Mouse (Mus musculus): ENCODE results near the gene Cradd. TPM values are rescaled to one million over a fixed set of nuclear protein-coding genes. Genes with fewer than 3 reads are reported as not detected.

Cradd gene
- polyA plus RNA-seq, 1 experiment from 2014 or later, result 12.0 TPM

DNA sequence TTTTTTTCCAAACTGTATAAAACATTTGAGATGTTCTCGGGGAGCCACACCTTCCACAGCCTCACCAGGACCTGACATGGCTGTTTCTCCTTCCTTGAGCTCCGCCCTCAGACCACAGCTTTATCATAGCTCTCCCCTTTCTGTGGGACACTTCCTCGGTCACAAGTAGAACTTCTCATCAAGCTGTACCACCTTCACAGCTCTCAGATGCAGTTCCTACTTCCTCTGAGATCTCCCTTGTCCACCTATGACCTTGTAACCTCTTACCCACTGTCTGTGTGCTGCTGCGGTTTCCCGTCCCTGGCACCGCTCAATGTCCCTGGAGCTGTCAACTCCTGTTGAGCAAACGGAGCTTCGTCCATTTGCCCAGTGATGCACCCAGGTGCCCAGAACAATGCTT is 143.8 kb downstream of the Cradd start:
- H3K36me3 ChIP-seq (ENCODE audit: control insufficient read depth, insufficient read depth, low read length), result no peaks in the 10 kb centered on the region
- no peaks in the 10 kb centered on the region for H3K9me3 ChIP-seq (ENCODE audit: control insufficient read depth, low read length)
- H3K4me2 ChIP-seq (ENCODE audit: low read length), result no peak overlapping the region
- no peak overlapping the region for H3K9ac ChIP-seq (replicated peaks; ENCODE audit: low read length)
- H3K4me3 ChIP-seq (replicated peaks; ENCODE audit: low read depth, low read length), result no peak overlapping the region
- no peak for ATAC-seq (ENCODE audit: low FRiP score, low TSS enrichment)
- H3K27me3 ChIP-seq (ENCODE audit: control insufficient read depth, insufficient read depth, low read length), result no peaks in the 10 kb centered on the region
- DNase-seq, result no peak
- H3K27ac ChIP-seq (replicated peaks; ENCODE audit: low read depth, low read length), result no peak overlapping the region
- H3K4me1 ChIP-seq (ENCODE audit: control insufficient read depth, insufficient read depth, low read length), result peaks cover 11% of the 10 kb centered on the region; the same call in 1 of the 2 replicates
- WGBS, result 90% methylated on average over 8 of the region's 8 CpGs

DNA sequence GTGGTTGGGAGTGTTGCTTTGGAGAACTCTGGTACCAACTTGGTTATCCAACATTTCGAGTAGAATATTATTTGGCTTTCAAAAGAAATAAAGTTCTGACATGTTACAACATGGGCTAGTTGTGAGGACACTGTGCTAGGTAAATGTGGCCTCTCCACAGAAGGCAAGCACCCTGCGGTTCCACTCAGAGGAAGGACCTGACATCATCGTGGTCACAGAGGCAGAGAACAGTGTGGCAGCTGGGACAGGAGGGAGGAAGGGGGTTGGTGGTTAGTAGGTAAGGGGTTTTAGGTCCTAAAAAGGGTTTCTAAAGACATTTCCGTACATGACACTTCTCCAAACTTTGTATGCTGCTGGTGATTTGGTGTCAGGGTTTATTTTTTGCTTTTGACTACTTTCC is 145.1 kb downstream of the Cradd start:
- Histone ChIP-seq H3K4me3 (replicated peaks; ENCODE audit: low read depth, low read length) (no peak overlapping the region), H3K9ac (replicated peaks; ENCODE audit: low read length) (no peak overlapping the region), H3K27ac (replicated peaks; ENCODE audit: low read depth, low read length) (no peak overlapping the region), H3K4me2 (ENCODE audit: low read length) (no peak overlapping the region), H3K27me3 (ENCODE audit: control insufficient read depth, insufficient read depth, low read length) (no peaks in the 10 kb centered on the region), H3K36me3 (ENCODE audit: control insufficient read depth, insufficient read depth, low read length) (no peaks in the 10 kb centered on the region), H3K4me1 (ENCODE audit: control insufficient read depth, insufficient read depth, low read length) (0 out of 2 replicates have a peak, but pooled peaks cover 5% of the 10 kb centered on the region), H3K9me3 (ENCODE audit: control insufficient read depth, low read length) (no peaks in the 10 kb centered on the region)
- no peak for DNase-seq
- 86% methylated on average over 4 of the region's 4 CpGs for WGBS
- no peak for ATAC-seq (ENCODE audit: low FRiP score, low TSS enrichment)

DNA sequence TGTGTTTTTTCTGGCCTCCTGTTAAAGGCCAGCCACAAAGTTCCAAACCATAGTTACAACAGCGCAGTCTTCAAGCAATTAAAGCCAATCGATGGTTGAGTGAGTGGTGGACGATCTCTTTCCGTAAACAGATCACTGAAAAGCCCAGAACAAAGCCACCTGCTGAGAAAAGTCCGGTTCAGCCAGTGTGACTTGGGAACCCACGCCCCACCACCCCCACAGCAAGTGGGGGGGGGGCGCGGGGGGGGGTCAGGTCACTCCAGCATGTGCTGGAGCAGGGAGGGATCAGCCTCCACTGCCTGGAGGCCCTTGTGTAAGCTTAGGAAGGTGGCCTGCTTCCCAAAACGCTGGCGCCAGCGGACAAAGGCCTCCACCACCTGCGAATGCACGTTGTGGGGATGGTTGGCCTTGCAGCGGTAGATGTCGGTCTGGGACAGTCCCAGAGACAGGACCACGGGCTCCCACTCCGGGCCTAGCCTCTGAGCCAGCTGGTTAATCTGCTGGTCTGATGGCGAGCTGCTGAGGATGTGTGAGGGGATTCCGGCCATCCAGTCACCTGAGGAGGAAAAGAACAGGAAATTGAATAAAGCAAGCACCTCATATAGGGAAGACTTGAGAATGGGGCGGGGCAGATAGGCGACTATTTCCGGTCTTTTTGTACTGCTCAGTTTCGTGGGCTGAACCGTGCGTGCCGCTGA is 148.4 kb downstream of the Cradd start:
- no peak overlapping the region for H3K9ac ChIP-seq (replicated peaks; ENCODE audit: low read length)
- H3K36me3 ChIP-seq (ENCODE audit: control insufficient read depth, insufficient read depth, low read length), result no peaks in the 10 kb centered on the region
- no peak overlapping the region for H3K27ac ChIP-seq (replicated peaks; ENCODE audit: low read depth, low read length)
- no peaks in the 10 kb centered on the region for H3K9me3 ChIP-seq (ENCODE audit: control insufficient read depth, low read length)
- 0 out of 2 replicates have a peak, but pooled peaks cover 5% of the 10 kb centered on the region for H3K4me1 ChIP-seq (ENCODE audit: control insufficient read depth, insufficient read depth, low read length)
- no peak overlapping the region for H3K4me2 ChIP-seq (ENCODE audit: low read length)
- no peak overlapping the region for H3K4me3 ChIP-seq (replicated peaks; ENCODE audit: low read depth, low read length)
- no peaks in the 10 kb centered on the region for H3K27me3 ChIP-seq (ENCODE audit: control insufficient read depth, insufficient read depth, low read length)
- DNase-seq (no peak), ATAC-seq (ENCODE audit: low FRiP score, low TSS enrichment) (no peak)
- 44% methylated on average over 26 of the region's 26 CpGs for WGBS

DNA sequence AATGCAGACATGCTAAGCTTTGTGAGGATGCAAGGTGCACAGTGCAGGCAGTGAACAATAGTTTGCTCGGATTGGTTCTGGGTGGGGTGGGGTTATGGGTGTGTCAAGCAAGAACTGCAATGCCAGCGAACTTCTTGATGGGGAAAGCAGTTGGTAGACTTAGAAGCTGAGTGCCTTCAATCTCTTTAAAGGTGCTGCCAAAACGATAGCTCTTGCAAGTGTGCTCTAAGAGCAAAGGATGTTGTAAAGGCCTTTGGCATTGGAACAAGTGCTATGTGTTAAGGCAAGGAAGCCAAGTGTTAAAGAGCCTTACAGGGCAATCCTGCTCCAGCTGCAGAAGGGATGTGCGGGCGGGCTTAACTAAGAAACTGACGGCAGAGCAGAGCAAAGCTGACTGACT is 149.7 kb downstream of the Cradd start:
- H3K36me3 ChIP-seq (ENCODE audit: control insufficient read depth, insufficient read depth, low read length), result no peaks in the 10 kb centered on the region
- H3K9ac ChIP-seq (replicated peaks; ENCODE audit: low read length), result no peak overlapping the region
- H3K4me1 ChIP-seq (ENCODE audit: control insufficient read depth, insufficient read depth, low read length), result 0 out of 2 replicates have a peak, but pooled peaks cover 5% of the 10 kb centered on the region
- no peaks in the 10 kb centered on the region for H3K9me3 ChIP-seq (ENCODE audit: control insufficient read depth, low read length)
- no peak for ATAC-seq (ENCODE audit: low FRiP score, low TSS enrichment)
- H3K4me2 ChIP-seq (ENCODE audit: low read length), result no peak overlapping the region
- no peak overlapping the region for H3K4me3 ChIP-seq (replicated peaks; ENCODE audit: low read depth, low read length)
- no peaks in the 10 kb centered on the region for H3K27me3 ChIP-seq (ENCODE audit: control insufficient read depth, insufficient read depth, low read length)
- H3K27ac ChIP-seq (replicated peaks; ENCODE audit: low read depth, low read length), result no peak overlapping the region
- 61% methylated on average over 6 of the region's 6 CpGs for WGBS
- no peak for DNase-seq

DNA sequence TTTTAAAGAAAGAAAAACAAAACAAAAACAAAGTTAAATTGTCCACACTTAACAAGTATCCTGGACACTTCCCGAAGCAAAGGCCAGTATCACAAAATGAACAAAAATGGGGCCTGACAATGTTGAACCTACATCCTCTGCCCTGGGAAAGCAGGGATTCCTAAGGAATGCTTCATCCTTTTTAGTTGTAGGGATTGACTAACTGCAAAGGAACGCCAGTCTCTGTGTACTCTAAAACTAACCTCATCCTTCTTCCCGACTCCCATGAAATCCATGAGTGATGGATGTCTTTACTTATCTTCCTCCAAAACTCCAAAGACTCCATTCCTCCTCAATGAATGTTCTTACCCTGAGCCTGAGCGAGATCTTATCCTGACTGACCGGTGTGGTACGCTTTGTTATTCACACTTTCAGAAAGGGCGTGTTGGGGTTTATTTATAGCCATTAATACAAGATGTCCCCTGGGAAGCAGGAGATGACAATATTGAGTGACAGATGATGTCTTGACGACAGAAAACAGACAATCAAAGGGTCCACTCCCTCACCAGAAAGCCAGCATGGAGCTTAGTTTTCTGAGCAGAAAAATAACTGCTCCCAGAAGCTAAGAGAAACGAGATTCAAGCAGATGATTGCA is 153.1 kb downstream of the Cradd start:
- H3K9ac ChIP-seq (replicated peaks; ENCODE audit: low read length), result no peak overlapping the region
- no peaks in the 10 kb centered on the region for H3K36me3 ChIP-seq (ENCODE audit: control insufficient read depth, insufficient read depth, low read length)
- H3K4me3 ChIP-seq (replicated peaks; ENCODE audit: low read depth, low read length), result no peak overlapping the region
- ATAC-seq (ENCODE audit: low FRiP score, low TSS enrichment) (no peak), DNase-seq (no peak)
- H3K27me3 ChIP-seq (ENCODE audit: control insufficient read depth, insufficient read depth, low read length), result no peaks in the 10 kb centered on the region
- no peak overlapping the region for H3K4me2 ChIP-seq (ENCODE audit: low read length)
- WGBS, result 81% methylated on average over 9 of the region's 9 CpGs
- no peaks in the 10 kb centered on the region for H3K9me3 ChIP-seq (ENCODE audit: control insufficient read depth, low read length)
- no peak overlapping the region for H3K27ac ChIP-seq (replicated peaks; ENCODE audit: low read depth, low read length)
- 0 out of 2 replicates have a peak, but pooled peaks cover 5% of the 10 kb centered on the region for H3K4me1 ChIP-seq (ENCODE audit: control insufficient read depth, insufficient read depth, low read length)

DNA sequence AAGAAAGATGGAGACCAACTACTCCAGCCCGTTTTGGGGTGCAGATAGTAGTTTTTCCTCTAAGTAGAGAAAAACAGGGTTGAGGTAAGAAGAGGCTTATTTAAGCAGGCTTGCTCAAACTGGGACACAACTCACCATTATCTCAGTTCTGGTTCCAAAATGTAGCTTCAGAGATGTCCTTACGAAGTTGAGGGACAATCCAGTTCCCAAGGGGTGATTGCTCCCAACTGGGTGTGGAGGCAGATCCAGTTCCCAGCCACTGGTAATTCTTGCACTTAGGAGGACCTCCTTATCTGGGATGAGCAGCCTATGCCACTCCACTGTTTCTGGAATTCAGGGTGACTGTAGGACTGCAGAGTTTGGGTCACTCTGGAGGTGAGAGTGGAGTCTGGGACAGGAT is 159.0 kb downstream of the Cradd start:
- Histone ChIP-seq H3K9me3 (ENCODE audit: control insufficient read depth, low read length) (no peaks in the 10 kb centered on the region), H3K27ac (replicated peaks; ENCODE audit: low read depth, low read length) (no peak overlapping the region), H3K4me3 (replicated peaks; ENCODE audit: low read depth, low read length) (no peak overlapping the region), H3K9ac (replicated peaks; ENCODE audit: low read length) (no peak overlapping the region), H3K4me2 (ENCODE audit: low read length) (no peak overlapping the region), H3K36me3 (ENCODE audit: control insufficient read depth, insufficient read depth, low read length) (no peaks in the 10 kb centered on the region), H3K4me1 (ENCODE audit: control insufficient read depth, insufficient read depth, low read length) (no peaks in the 10 kb centered on the region), H3K27me3 (ENCODE audit: control insufficient read depth, insufficient read depth, low read length) (no peaks in the 10 kb centered on the region)
- DNase-seq (no peak), ATAC-seq (ENCODE audit: low FRiP score, low TSS enrichment) (no peak)
- 84% methylated on average over 2 of the region's 2 CpGs for WGBS

DNA sequence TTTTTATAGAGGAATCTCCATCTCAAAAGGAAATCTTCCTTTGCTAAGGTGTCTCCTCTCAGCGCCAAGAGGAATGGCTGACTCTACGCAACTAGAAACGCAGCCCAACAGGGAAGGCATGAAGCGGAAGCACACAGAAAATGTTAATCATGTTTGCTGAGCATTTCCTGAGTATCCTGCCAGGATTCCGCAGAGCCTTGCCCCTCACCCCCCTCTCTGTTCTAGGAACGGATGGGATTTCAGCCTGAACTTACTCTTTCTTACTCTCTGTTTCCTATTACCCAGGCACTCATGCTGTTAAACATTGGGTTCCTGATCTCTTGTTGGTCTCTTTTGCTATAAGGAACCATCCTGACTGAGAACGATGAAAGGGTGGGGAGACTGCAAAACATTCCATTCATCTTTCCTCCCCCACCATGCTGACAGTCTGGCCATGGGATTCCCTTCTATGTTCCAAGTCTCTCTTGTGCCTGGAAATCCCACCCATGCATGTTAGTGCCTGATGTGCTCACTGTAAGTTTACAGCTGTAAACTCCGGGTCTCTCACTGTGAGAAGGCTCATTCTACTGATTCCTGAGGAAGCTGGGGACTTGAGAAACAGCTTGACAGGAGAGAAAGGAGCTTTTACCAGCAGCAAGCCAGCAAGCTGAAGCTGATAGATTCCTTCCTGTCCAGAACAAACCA is 161.1 kb downstream of the Cradd start:
- no peak overlapping the region for H3K4me3 ChIP-seq (replicated peaks; ENCODE audit: low read depth, low read length)
- no peaks in the 10 kb centered on the region for H3K36me3 ChIP-seq (ENCODE audit: control insufficient read depth, insufficient read depth, low read length)
- 69% methylated on average over 8 of the region's 8 CpGs for WGBS
- ATAC-seq (ENCODE audit: low FRiP score, low TSS enrichment), result no peak
- H3K4me1 ChIP-seq (ENCODE audit: control insufficient read depth, insufficient read depth, low read length), result no peaks in the 10 kb centered on the region
- H3K9me3 ChIP-seq (ENCODE audit: control insufficient read depth, low read length), result no peaks in the 10 kb centered on the region
- no peak overlapping the region for H3K9ac ChIP-seq (replicated peaks; ENCODE audit: low read length)
- H3K27ac ChIP-seq (replicated peaks; ENCODE audit: low read depth, low read length), result no peak overlapping the region
- no peaks in the 10 kb centered on the region for H3K27me3 ChIP-seq (ENCODE audit: control insufficient read depth, insufficient read depth, low read length)
- H3K4me2 ChIP-seq (ENCODE audit: low read length), result no peak overlapping the region
- DNase-seq, result no peak

DNA sequence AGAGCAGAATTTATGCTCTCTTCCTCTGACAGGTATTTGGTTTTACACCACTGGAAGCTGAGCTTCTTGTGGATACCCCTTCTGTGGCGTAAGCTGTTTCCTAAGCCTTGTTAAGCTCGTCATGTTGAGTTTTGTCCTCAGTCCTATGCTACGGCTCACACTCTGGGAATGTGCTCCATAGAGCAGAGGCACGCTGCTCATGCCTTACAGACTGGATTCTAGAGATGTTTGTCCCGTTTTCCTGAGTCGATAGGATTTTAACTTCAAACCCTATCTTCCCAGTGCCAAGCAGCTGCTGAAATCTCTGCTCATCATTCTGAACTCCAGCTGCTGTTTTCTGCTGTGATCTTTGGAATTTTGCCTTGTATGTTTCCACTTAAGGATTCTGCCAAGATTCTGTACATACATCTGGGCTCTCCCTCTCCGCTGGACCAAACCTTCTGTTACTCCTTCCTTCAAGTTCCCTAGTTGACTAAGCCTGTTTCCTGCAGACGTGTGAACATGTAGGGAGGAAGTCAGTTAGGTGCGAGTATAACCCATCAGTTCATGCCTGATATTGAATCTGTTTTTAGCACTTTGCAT is 164.2 kb downstream of the Cradd start:
- 78% methylated on average over 9 of the region's 9 CpGs for WGBS
- H3K27me3 ChIP-seq (ENCODE audit: control insufficient read depth, insufficient read depth, low read length), result no peaks in the 10 kb centered on the region
- no peaks in the 10 kb centered on the region for H3K9me3 ChIP-seq (ENCODE audit: control insufficient read depth, low read length)
- H3K36me3 ChIP-seq (ENCODE audit: control insufficient read depth, insufficient read depth, low read length), result no peaks in the 10 kb centered on the region
- no peaks in the 10 kb centered on the region for H3K4me1 ChIP-seq (ENCODE audit: control insufficient read depth, insufficient read depth, low read length)
- H3K9ac ChIP-seq (replicated peaks; ENCODE audit: low read length), result no peak overlapping the region
- H3K4me3 ChIP-seq (replicated peaks; ENCODE audit: low read depth, low read length), result no peak overlapping the region
- ATAC-seq (ENCODE audit: low FRiP score, low TSS enrichment) (no peak), DNase-seq (no peak)
- no peak overlapping the region for H3K4me2 ChIP-seq (ENCODE audit: low read length)
- H3K27ac ChIP-seq (replicated peaks; ENCODE audit: low read depth, low read length), result no peak overlapping the region
